Mouse (Mus musculus): ENCODE data around the gene Adamtsl1.

GRCm38 (mm10) chr4:85818504-85818903, 304.5 kb downstream of the Adamtsl1 start:
- TF ChIP-seq CTCF (IDR thresholded peaks at IDR 0.05; ENCODE audit: borderline replicate concordance, extremely low read depth, insufficient read depth, insufficient read length) (no peak), POLR2A (IDR thresholded peaks at IDR 0.05; ENCODE audit: borderline replicate concordance, extremely low read depth, insufficient read depth, insufficient read length, poor library complexity, severe bottlenecking) (no peak)

All from brain, embryonic 14.5 days (tissue).